Mouse (Mus musculus): ENCODE measurements around the gene Tube1. TPM values are rescaled to one million over a fixed set of nuclear protein-coding genes. Genes with fewer than 3 reads are reported as not detected.

Gene Tube1
- total and polyA plus RNA-seq, 3 experiments: 11.7 to 16.1 (median 14.6) TPM

- H3K79me2 ChIP-seq (replicated peaks; ENCODE audit: control insufficient read depth, extremely low read depth, insufficient read depth, poor library complexity, severe bottlenecking): no peaks in the 10 kb centered on the region
- in situ Hi-C loops (cut with MboI; ENCODE audit: low pct_ligation_motif_present, low pct_unique_long_range_greater_than_20kb, low sequenced_read_pairs) (no loop called here), dilution Hi-C loops (cut with MboI; ENCODE audit: extremely low pct_ligation_motif_present, extremely low pct_unique_long_range_greater_than_20kb, low sequenced_read_pairs) (no loop called here)
- no peak within 1 kb of the TSS for H3K4me2 ChIP-seq (ENCODE audit: insufficient read depth, low read depth, poor library complexity, severe bottlenecking)
- H3K27ac ChIP-seq (ENCODE audit: insufficient read depth, low read depth): no peak within 1 kb of the TSS
- H3K4me3 ChIP-seq (replicated peaks in 1 of 3; ENCODE audit: low read depth in 2 of 3, low read length in 2 of 3, poor library complexity in 1 of 3): no peak within 1 kb of the TSS
- TF ChIP-seq ZC3H11A (IDR thresholded peaks at IDR 0.05; ENCODE audit: low read depth, low read length) (no peak), TBP (conservative IDR thresholded peaks at IDR 0.05; ENCODE audit: low read depth, low read length) (no peak), JUND (conservative IDR thresholded peaks at IDR 0.05; ENCODE audit: low read depth, low read length) (no peak)
- H3K9ac ChIP-seq (ENCODE audit: insufficient read depth, low read depth): no peak within 1 kb of the TSS
- H3K27me3 ChIP-seq (replicated peaks): peaks cover 2% of the 10 kb centered on the region
- DNase-seq (ENCODE audit: extremely low read depth): no peak
- peaks cover 0 to 7% of the 10 kb centered on the region in 2 experiments for H3K36me3 ChIP-seq (replicated peaks in 1 of 2; ENCODE audit: control insufficient read depth in 1 of 2, insufficient read depth in 1 of 2, low read length in 1 of 2)
- H3K4me1 ChIP-seq (ENCODE audit: control insufficient read depth in 1 of 2, insufficient read depth in 2 of 2): peaks cover 8 to 24% of the 10 kb centered on the region in 2 experiments
- H3K9me3 ChIP-seq (replicated peaks; ENCODE audit: low read length): no peaks in the 10 kb centered on the region
These were observed 29.9 kb downstream of the Tube1 start, which contains the start of gene Ccn6 for GRCm38 (mm10) chr10:39163694-39164093. Gene Ccn6 (minus strand): TSS chr10:39163794.

GRCm38 (mm10) chr10:39165632-39166115 lies 31.9 kb downstream of the Tube1 start:
- H3K27me3 ChIP-seq (replicated peaks): peaks cover 2% of the 10 kb centered on the region
- H3K79me2 ChIP-seq (replicated peaks; ENCODE audit: control insufficient read depth, extremely low read depth, insufficient read depth, poor library complexity, severe bottlenecking): no peaks in the 10 kb centered on the region

GRCm38 (mm10) chr10:39167611-39168010 lies 33.8 kb downstream of the Tube1 start:
- in situ Hi-C loops (cut with MboI; ENCODE audit: low pct_ligation_motif_present, low pct_unique_long_range_greater_than_20kb, low sequenced_read_pairs): loop anchor here (5.0 kb wide), 1 partner anchor 355 kb away; no protein-coding TSS in a partner anchor
- Histone ChIP-seq H3K79me2 (replicated peaks; ENCODE audit: control insufficient read depth, extremely low read depth, insufficient read depth, poor library complexity, severe bottlenecking) (no peaks in the 10 kb centered on the region), H3K27ac (ENCODE audit: insufficient read depth, low read depth) (no peak overlapping the region), H3K9ac (ENCODE audit: insufficient read depth, low read depth) (no peak overlapping the region), H3K27me3 (replicated peaks) (peaks cover 2% of the 10 kb centered on the region), H3K4me1 (ENCODE audit: control insufficient read depth in 1 of 2, insufficient read depth in 2 of 2) (peaks cover 6 to 36% of the 10 kb centered on the region in 2 experiments; a peak in 3 of 4 replicates), H3K36me3 (replicated peaks in 1 of 2; ENCODE audit: control insufficient read depth in 1 of 2, insufficient read depth in 1 of 2, low read length in 1 of 2) (no peaks in the 10 kb centered on the region), H3K4me2 (ENCODE audit: insufficient read depth, low read depth, poor library complexity, severe bottlenecking) (no peak overlapping the region), H3K9me3 (replicated peaks; ENCODE audit: low read length) (no peaks in the 10 kb centered on the region), H3K4me3 (replicated peaks in 1 of 3; ENCODE audit: low read depth in 2 of 3, low read length in 2 of 3, poor library complexity in 1 of 3) (no peak overlapping the region)
- DNase-seq (ENCODE audit: extremely low read depth): peak; percentile 37
- 0 out of 2 replicates have a peak, but pooled peaks have one; percentile 12 for TF ChIP-seq ETS1 (conservative IDR thresholded peaks at IDR 0.05; ENCODE audit: low read depth, low read length)
- TF ChIP-seq ZKSCAN1 (IDR thresholded peaks at IDR 0.05; ENCODE audit: borderline replicate concordance, low read depth, low read length): no peak
- peak; percentile 41; the same call in 1 of the 2 replicates for TF ChIP-seq BHLHE40 (IDR thresholded peaks at IDR 0.05; ENCODE audit: low read depth, low read length)
- 0 out of 2 replicates have a peak, but pooled peaks have one; percentile 13 for TF ChIP-seq NELFE (IDR thresholded peaks at IDR 0.05; ENCODE audit: low read depth, low read length)
- no peak for TF ChIP-seq SIN3A (IDR thresholded peaks at IDR 0.05; ENCODE audit: low read length)
- TF ChIP-seq SMC3 (IDR thresholded peaks at IDR 0.05; ENCODE audit: low read depth, low read length): no peak
- peak; percentile 81 for TF ChIP-seq NRF1 (IDR thresholded peaks at IDR 0.05; ENCODE audit: low read depth, low read length)
- no peak for TF ChIP-seq CHD2 (IDR thresholded peaks at IDR 0.05; ENCODE audit: low read length)
- dilution Hi-C loops (cut with MboI; ENCODE audit: extremely low pct_ligation_motif_present, extremely low pct_unique_long_range_greater_than_20kb, low sequenced_read_pairs): no loop called here

More at GRCm38 (mm10) chr10:39165632-39166115, 31.9 kb downstream of the Tube1 start:
- H3K9me3 ChIP-seq (replicated peaks; ENCODE audit: low read length): no peaks in the 10 kb centered on the region
- no peak overlapping the region for H3K9ac ChIP-seq (ENCODE audit: insufficient read depth, low read depth)
- in situ Hi-C loops (cut with MboI; ENCODE audit: low pct_ligation_motif_present, low pct_unique_long_range_greater_than_20kb, low sequenced_read_pairs): loop anchor here (5.0 kb wide), 1 partner anchor 357 kb away; no protein-coding TSS in a partner anchor
- no peaks in the 10 kb centered on the region for H3K36me3 ChIP-seq (replicated peaks in 1 of 2; ENCODE audit: control insufficient read depth in 1 of 2, insufficient read depth in 1 of 2, low read length in 1 of 2)
- H3K4me2 ChIP-seq (ENCODE audit: insufficient read depth, low read depth, poor library complexity, severe bottlenecking): no peak overlapping the region
- DNase-seq (ENCODE audit: extremely low read depth): no peak
- H3K4me1 ChIP-seq (ENCODE audit: control insufficient read depth in 1 of 2, insufficient read depth in 2 of 2): peaks cover 10 to 36% of the 10 kb centered on the region in 2 experiments
- H3K27ac ChIP-seq (ENCODE audit: insufficient read depth, low read depth): no peak overlapping the region
- dilution Hi-C loops (cut with MboI; ENCODE audit: extremely low pct_ligation_motif_present, extremely low pct_unique_long_range_greater_than_20kb, low sequenced_read_pairs): no loop called here
- TF ChIP-seq KAT2A (IDR thresholded peaks at IDR 0.05; ENCODE audit: insufficient replicate concordance, low read length) (no peak), EP300 (IDR thresholded peaks at IDR 0.05; ENCODE audit: low read length) (no peak), GABPA (IDR thresholded peaks at IDR 0.05; ENCODE audit: insufficient replicate concordance, low read depth, low read length) (no peak), JUND (conservative IDR thresholded peaks at IDR 0.05; ENCODE audit: low read depth, low read length) (no peak), MEF2A (IDR thresholded peaks at IDR 0.05; ENCODE audit: borderline replicate concordance, low read depth, low read length) (no peak), UBTF (IDR thresholded peaks at IDR 0.05; ENCODE audit: low read depth, low read length) (no peak), RAD21 (IDR thresholded peaks at IDR 0.05; ENCODE audit: low read depth, low read length) (no peak), HCFC1 (IDR thresholded peaks at IDR 0.05; ENCODE audit: low read depth, low read length) (no peak), MAZ (IDR thresholded peaks at IDR 0.05; ENCODE audit: low read depth, low read length) (no peak)
- no peak overlapping the region for H3K4me3 ChIP-seq (replicated peaks in 1 of 3; ENCODE audit: low read depth in 2 of 3, low read length in 2 of 3, poor library complexity in 1 of 3)
